Mouse (Mus musculus) lung, adult 2 months (tissue): ENCODE data around the gene Spag7.

Experiments
- CTCF ChIP-seq: fragments of 200-500 bp; IDR thresholded peaks from 2 replicates; pipeline ENCODE4 v1.5.1; 2011; ENCODE audit warnings: mild to moderate bottlenecking, low read length, control low read depth; ENCODE audit not compliant: insufficient read depth
- POLR2A ChIP-seq: fragments of 200-500 bp; IDR thresholded peaks from 2 replicates; pipeline ENCODE4 v1.6.1; 2011; ENCODE audit warnings: low read depth, mild to moderate bottlenecking, control low read depth, low read length, borderline replicate concordance; ENCODE audit errors: extremely low read depth

DNA sequence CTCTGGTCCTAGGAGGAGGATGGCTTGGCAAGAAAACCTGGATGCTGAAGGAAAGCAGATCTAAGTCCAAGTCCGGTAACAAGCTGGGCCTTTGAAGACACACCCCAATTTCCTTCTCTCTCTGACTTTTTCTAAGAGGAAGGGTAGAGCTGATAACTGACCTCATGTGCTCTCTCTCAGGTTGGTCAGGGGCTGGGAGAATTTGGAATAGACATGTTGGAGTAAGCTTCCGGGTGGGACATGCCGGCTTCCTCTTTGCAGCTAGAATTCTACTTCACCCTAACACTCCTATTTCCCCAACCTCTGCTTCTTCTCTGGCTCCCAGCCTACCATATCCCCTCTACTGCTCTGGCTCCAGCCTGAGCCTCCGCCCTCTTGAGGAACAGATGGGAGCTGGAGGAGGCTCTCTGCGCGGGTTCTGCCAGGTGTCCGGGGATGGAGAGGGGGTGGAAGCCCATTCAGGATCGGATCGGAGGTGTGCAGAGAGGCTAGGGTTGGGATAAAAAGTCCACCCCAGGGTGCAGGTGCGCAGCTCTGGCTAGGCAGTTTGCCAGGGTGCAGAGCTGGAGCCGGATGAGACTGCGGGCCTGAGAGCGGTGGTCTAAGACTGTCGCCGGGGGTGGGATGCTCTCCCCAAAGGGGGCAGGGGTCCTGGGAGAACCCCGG lies 17.8 kb upstream of the Spag7 start:
- TF ChIP-seq POLR2A (no peak), CTCF (no peak)
